Mouse (Mus musculus) neural tube, embryonic 14.5 days (tissue): ENCODE results near the gene Haghl. TPM values are rescaled to one million over a fixed set of nuclear protein-coding genes. Genes with fewer than 3 reads are reported as not detected.

Experiments
- ATAC-seq: fragments of 200-750 bp; cut with Nextera tagmentation; 2 replicates; pipeline ENCODE4 v1.8.0; 2017; ENCODE audit warnings: low read depth, mild to moderate bottlenecking, moderate TSS enrichment, moderate library complexity
- H3K27ac ChIP-seq: fragments of 300-500 bp; sonication (generic); 2 replicates; pipeline ENCODE4 v1.5.1; 2014; ENCODE audit warnings: low read depth, mild to moderate bottlenecking, control low read depth, low read length, moderate library complexity, mixed read lengths
- H3K27me3 ChIP-seq: fragments of 300-500 bp; sonication (generic); 2 replicates; pipeline ENCODE4 v1.6.1; 2014; ENCODE audit warnings: low read length; ENCODE audit not compliant: control insufficient read depth, insufficient read depth
- H3K36me3 ChIP-seq: fragments of 300-500 bp; sonication (generic); 2 replicates; pipeline ENCODE4 v1.6.1; 2014; ENCODE audit warnings: low read length, mixed read lengths; ENCODE audit not compliant: control insufficient read depth, insufficient read depth
- H3K4me1 ChIP-seq: fragments of 300-500 bp; sonication (generic); 2 replicates; pipeline ENCODE4 v1.6.1; 2014; ENCODE audit warnings: low read length; ENCODE audit not compliant: control insufficient read depth, insufficient read depth
- H3K4me2 ChIP-seq: fragments of 300-500 bp; sonication (generic); 2 replicates; pipeline ENCODE4 v1.6.1; 2014; ENCODE audit warnings: mild to moderate bottlenecking, low read depth, low read length, control low read depth
- H3K4me3 ChIP-seq: fragments of 300-500 bp; sonication (generic); 2 replicates; pipeline ENCODE4 v1.5.1; 2014; ENCODE audit warnings: low read depth, low read length, control low read depth, mixed read lengths
- H3K9ac ChIP-seq: fragments of 300-500 bp; sonication (generic); replicated peaks from 2 replicates; pipeline ENCODE4 v1.6.1; 2014; ENCODE audit warnings: low read depth, mild to moderate bottlenecking, control low read depth, low read length, mixed read lengths
- H3K9me3 ChIP-seq: fragments of 300-500 bp; sonication (generic); 2 replicates; pipeline ENCODE4 v1.6.1; 2016; ENCODE audit warnings: low read length; ENCODE audit not compliant: control insufficient read depth
- WGBS: fragments of 180-500 bp; shearing (Covaris S2); extraction: QIAGEN DNeasy Blood & Tissue Kit; methylation state at CpG from one replicate; pipeline ENCODE4 v1.1.7; 2014; 5-methylcytosine and 5-hydroxymethylcytosine counted together
- polyA plus RNA-seq: library from polyadenylated mRNA; unstranded; fragments of >200 nt; fragmentation: Nextera tagmentation; extraction: Ambion mirVana; gene quantifications from 2 replicates; pipeline ENCODE4 v1.2.1, GENCODE M21; 2014

Haghl gene
- polyA plus RNA-seq, 1 experiment from 2014 or later = 181 TPM

DNA sequence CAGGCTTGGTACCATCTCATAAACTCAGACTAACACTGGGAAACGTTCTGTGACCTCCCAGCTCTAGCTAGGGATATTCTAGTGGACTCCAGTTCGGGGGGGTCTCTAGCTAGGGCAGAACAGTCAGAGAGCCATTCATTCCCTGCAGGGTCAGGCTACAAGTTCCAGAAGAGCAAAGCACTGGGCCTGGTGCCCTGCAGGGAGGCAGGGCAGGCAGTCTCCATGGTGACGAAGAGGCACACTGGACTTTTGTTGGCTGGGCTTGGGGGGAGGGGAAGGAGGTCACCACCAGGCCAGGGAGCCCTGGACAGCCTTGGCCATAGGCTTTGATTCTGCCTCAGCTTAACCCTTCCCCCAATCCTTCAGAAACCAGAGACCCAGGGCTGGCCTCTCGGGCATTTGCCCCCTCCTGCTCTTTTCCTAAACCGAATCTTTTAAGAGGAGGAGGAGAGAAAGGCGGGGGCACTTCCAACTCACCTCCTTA is 10.2 kb upstream of the Haghl start, which contains the start of gene AC134908.4:
Gene AC134908.4 (minus strand): TSS at position 51 of the 484 bp plus-strand sequence.
- Histone ChIP-seq H3K4me2 (peak within 1 kb of the TSS; percentile 69), H3K27me3 (no peaks in the 10 kb centered on the region), H3K9me3 (no peaks in the 10 kb centered on the region), H3K27ac (peak within 1 kb of the TSS; percentile 57), H3K9ac (peak within 1 kb of the TSS; percentile 44), H3K36me3 (no peaks in the 10 kb centered on the region), H3K4me1 (peaks cover 32% of the 10 kb centered on the region), H3K4me3 (peak within 1 kb of the TSS; percentile 49)
- 8% methylated on average over 6 of the region's 6 CpGs for WGBS
- ATAC-seq = peak; percentile 12; the same call in 1 of the 2 replicates

DNA sequence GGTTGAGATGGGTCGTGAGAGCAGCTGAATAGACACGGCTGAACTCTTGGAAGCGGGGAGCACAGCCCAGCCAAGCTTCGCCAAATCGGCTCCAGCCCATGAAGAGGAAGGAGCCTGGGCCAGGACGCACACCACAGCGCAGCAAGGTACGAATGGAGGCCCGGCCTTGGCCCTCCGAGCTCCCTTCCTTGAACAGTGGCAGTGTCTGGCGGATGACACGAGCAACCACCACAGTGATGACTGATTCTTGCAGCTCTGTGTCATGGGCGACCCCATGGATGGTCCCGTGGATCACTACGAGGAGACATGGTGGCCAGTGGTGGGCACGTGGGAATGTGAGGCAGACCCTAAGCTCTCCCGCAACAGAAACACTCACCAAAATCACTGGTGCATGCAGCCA is 9.5 kb upstream of the Haghl start:
- Histone ChIP-seq H3K27me3 (no peaks in the 10 kb centered on the region), H3K27ac (peak overlapping the region; percentile 57), H3K4me1 (peaks cover 34% of the 10 kb centered on the region), H3K9me3 (no peaks in the 10 kb centered on the region), H3K36me3 (no peaks in the 10 kb centered on the region), H3K4me3 (peak overlapping the region; percentile 20), H3K9ac (0 out of 2 replicates have a peak overlapping the region, but pooled peaks have one; percentile 44), H3K4me2 (peak overlapping the region; percentile 69)
- no peak for ATAC-seq
- WGBS = 42% methylated on average over 17 of the region's 17 CpGs

DNA sequence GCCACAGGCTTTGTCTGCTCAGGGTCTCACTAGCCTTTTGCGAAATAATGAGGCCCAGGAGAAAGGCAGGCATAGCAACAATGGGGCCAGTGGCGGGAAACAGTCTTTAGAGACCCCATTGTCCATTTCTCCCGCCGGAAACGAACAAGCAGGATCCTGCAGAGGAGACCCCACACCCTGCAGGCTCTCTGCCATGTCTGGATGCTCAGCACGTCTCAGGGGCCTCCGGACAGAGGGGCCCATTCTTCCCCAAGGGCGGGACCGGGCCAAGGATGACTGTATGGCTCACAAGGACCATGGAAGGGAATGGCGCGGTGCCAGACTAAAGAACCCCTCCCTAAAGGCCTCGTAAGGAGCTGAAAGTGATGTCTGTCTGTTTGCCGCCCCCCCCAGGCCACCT is 8.7 kb upstream of the Haghl start:
- Histone ChIP-seq H3K4me2 (peak overlapping the region; percentile 69; the same call in 1 of the 2 replicates), H3K9me3 (no peaks in the 10 kb centered on the region), H3K27ac (peak overlapping the region; percentile 17; the same call in 1 of the 2 replicates), H3K4me3 (no peak overlapping the region), H3K36me3 (no peaks in the 10 kb centered on the region; the same call in 1 of the 2 replicates), H3K9ac (no peak overlapping the region), H3K4me1 (peaks cover 34% of the 10 kb centered on the region), H3K27me3 (no peaks in the 10 kb centered on the region)
- ATAC-seq = no peak
- 17% methylated on average over 13 of the region's 13 CpGs for WGBS

DNA sequence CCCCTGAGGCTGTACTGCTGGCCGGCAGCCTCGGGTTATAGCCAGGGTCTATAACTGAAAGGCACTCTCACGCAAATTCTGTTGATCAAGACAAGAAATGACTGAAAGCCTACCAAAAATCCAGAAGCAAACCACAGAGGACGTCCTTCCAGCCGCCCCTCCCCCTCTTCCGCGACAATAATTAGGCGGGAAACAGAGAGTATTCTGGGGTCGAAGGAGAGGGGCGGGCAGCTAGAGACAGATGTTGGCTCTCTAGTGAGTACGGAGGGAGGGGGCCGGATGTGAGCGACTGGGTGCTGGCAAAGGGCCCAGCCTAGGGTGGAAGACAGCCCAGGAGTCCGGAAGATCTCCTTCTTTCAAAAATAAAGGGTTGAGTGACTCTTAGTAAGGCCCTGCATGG is 7.1 kb upstream of the Haghl start, which contains the start of gene Fam173a:
Gene Fam173a (minus strand): TSS at position 287 of the 400 bp plus-strand sequence.
- peak within 1 kb of the TSS; percentile 75 for H3K4me3 ChIP-seq
- H3K4me2 ChIP-seq = peak within 1 kb of the TSS; percentile 77
- peak within 1 kb of the TSS; percentile 78 for H3K9ac ChIP-seq
- peaks cover 34% of the 10 kb centered on the region for H3K4me1 ChIP-seq
- 0% methylated on average over 14 of the region's 14 CpGs for WGBS
- H3K9me3 ChIP-seq = no peaks in the 10 kb centered on the region
- peak within 1 kb of the TSS; percentile 91 for H3K27ac ChIP-seq
- no peaks in the 10 kb centered on the region for H3K27me3 ChIP-seq
- peak; percentile 52 for ATAC-seq
- no peaks in the 10 kb centered on the region; the same call in 1 of the 2 replicates for H3K36me3 ChIP-seq

DNA sequence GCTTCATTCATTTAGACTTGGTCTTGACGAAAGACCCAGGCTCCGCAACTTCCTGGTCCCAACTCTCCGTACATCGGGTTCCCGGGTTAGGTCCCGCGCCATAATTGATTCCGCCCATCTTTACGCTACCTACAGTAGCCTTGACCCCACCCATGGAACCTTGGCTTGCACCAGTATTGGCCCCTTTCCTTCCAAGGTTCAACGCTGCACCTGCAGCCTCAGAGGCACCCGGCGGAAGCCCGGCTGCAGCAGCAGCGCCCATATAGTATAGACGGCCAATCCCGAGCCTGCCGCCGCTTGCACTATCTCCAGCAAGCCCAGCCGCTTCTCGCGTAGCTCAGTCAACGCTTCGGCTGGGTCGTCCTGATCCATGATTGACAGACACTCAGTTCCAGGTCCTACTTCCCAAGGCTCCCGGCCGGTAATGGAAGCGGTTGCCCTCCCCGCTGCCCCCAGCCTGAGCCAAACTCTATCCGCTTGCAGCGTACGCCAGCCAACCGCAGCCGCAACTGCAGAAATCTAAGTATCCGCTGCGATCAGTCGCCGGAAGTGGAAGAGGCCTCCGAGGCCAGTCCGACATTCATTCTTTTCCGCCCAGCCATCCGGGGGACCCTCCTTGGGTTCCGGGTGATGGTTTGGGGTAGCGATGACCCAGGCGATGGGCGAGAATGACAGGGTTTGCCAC is 6.5 kb upstream of the Haghl start:
- no peaks in the 10 kb centered on the region for H3K27me3 ChIP-seq
- peak; percentile 68 for ATAC-seq
- peak overlapping the region; percentile 75 for H3K4me3 ChIP-seq
- H3K27ac ChIP-seq = peak overlapping the region; percentile 91
- H3K4me2 ChIP-seq = peak overlapping the region; percentile 77
- no peaks in the 10 kb centered on the region for H3K9me3 ChIP-seq
- WGBS = under 1% methylated on average over 45 of the region's 45 CpGs
- H3K9ac ChIP-seq = peak overlapping the region; percentile 78
- H3K36me3 ChIP-seq = no peaks in the 10 kb centered on the region; the same call in 1 of the 2 replicates
- peaks cover 34% of the 10 kb centered on the region for H3K4me1 ChIP-seq

DNA sequence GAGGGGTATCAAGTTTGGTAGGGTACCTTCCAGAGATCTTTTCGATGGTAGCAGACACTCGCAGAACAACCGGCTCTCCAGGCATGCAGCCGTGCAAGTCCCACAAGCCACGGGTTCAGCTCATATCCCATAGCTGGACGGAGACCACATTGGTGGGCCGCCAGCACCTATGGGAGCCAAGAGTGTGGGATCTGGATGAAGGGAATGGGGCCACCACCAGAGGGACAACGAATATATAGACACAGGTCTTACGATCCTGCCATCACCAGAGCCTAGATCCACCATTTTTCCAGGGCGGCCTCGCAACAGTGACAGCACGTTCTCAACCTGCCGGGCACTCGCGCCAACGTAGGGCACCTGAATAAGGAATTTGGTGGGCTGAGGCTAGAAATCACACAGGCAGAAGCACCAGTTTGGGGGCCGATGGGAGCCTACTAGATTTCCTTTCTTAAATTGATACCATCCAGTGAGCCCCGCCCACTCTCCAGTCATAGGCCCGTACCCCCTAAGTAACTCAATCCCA is 5.9 kb upstream of the Haghl start:
- Histone ChIP-seq H3K4me2 (peak overlapping the region; percentile 77), H3K4me1 (peaks cover 28% of the 10 kb centered on the region), H3K27ac (peak overlapping the region; percentile 91), H3K36me3 (no peaks in the 10 kb centered on the region; the same call in 1 of the 2 replicates), H3K4me3 (peak overlapping the region; percentile 75), H3K9me3 (no peaks in the 10 kb centered on the region), H3K27me3 (no peaks in the 10 kb centered on the region), H3K9ac (peak overlapping the region; percentile 78)
- ATAC-seq = peak; percentile 0; the same call in 1 of the 2 replicates
- WGBS = 27% methylated on average over 19 of the region's 19 CpGs

DNA sequence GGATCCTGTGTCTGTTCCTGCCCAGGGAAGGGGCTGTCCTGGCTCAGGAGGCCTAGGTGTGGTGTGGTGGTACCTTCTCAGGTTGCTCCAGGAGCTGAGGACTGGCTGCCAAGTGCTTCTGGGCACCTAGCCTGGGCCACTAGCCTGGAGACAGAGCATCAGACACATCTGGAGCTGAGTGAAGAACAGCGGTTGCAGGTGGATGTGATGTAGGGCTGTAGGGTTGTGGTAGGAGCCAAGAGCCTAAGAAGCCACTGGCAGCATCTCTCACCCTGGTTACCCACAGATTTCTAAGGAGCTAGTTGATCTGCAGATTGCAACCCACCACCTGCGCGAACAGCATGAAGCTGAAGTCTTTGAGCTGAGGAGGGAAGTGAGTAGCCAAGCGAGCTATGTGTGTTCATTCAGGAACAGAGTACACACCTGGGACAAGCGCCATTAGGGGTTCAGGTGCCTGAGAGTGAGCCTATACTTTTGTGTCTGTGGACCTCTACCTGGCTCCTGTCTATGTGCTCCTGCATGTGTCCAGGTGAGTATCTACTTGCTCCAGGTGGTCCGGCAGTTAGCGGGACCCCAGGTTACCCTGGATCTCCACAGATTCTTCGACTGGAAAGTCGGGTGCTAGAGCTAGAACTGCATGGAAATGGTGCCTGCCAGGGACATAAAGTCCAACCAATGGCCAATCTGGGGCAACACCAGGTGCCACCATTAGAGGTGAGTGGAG is 1.5 kb upstream of the Haghl start:
- H3K4me1 ChIP-seq = peaks cover 26% of the 10 kb centered on the region
- no peak overlapping the region for H3K4me3 ChIP-seq
- no peak overlapping the region for H3K4me2 ChIP-seq
- H3K27me3 ChIP-seq = no peaks in the 10 kb centered on the region
- no peaks in the 10 kb centered on the region for H3K9me3 ChIP-seq
- no peak for ATAC-seq
- H3K27ac ChIP-seq = no peak overlapping the region
- H3K36me3 ChIP-seq = peaks cover 11% of the 10 kb centered on the region
- WGBS = 95% methylated on average over 9 of the region's 9 CpGs
- no peak overlapping the region for H3K9ac ChIP-seq

DNA sequence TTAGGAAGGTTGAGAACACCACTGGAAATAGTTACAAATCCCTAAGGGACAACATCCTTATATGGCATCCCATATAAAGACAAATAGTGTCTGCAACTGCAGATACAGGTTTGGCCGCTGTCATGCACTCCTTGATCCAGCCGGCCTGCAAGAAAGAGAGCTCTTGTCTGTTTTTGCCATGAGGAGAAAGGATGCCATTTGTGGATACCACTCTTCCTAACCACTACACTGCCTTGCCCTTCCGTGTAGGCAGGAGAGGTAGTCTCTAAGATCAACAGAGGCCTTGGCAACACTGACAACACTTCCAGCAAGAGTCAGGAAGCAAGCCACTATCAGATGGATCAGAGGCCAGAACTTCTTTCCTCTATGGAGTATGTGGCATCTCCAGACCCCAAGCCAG is 807 bp upstream of the Haghl start, which contains the start of gene Ccdc78:
Gene Ccdc78 (plus strand): TSS at position 301 of the 400 bp plus-strand sequence.
- H3K4me3 ChIP-seq = peak within 1 kb of the TSS; percentile 77
- H3K27ac ChIP-seq = peak within 1 kb of the TSS; percentile 85
- H3K4me2 ChIP-seq = peak within 1 kb of the TSS; percentile 88
- peaks cover 16% of the 10 kb centered on the region for H3K36me3 ChIP-seq
- no peak for ATAC-seq
- H3K9me3 ChIP-seq = no peaks in the 10 kb centered on the region
- H3K27me3 ChIP-seq = no peaks in the 10 kb centered on the region
- peak within 1 kb of the TSS; percentile 78 for H3K9ac ChIP-seq
- peaks cover 23% of the 10 kb centered on the region for H3K4me1 ChIP-seq
- WGBS = 84% methylated on average over 3 of the region's 3 CpGs
